Mouse (Mus musculus) liver, embryonic 11.5 days (tissue): Measurements from ENCODE around the gene Podn. TPM values are rescaled to one million over a fixed set of nuclear protein-coding genes. Genes with fewer than 3 reads are reported as not detected.
"Not testable (repeated sequence)": the region's sequence is repeated elsewhere in the genome, so short reads cannot be mapped to it uniquely, and the experiment has no call there.

Source experiments
- ATAC-seq: fragments of 200-750 bp; cut with Nextera tagmentation; replicated peaks from 2 replicates; pipeline ENCODE4 v1.8.0; 2017; ENCODE audit warnings: moderate number of reproducible peaks, mild to moderate bottlenecking, moderate TSS enrichment, moderate library complexity; ENCODE audit not compliant: low FRiP score
- DNase-seq: peaks from one replicate; pipeline ENCODE4 v3.0.0-alpha.2; 2017; ENCODE audit warnings: low spot score
- H3K27ac ChIP-seq: fragments of 300-500 bp; sonication (generic); 2 replicates; pipeline ENCODE4 v1.5.1; 2014; ENCODE audit warnings: mild to moderate bottlenecking, low read depth, low read length, control low read depth
- H3K27me3 ChIP-seq: fragments of 300-500 bp; sonication (generic); replicated peaks from 2 replicates; pipeline ENCODE4 v1.6.1; 2014; ENCODE audit warnings: low read length, mixed read lengths; ENCODE audit not compliant: control insufficient read depth, insufficient read depth
- H3K36me3 ChIP-seq: fragments of 300-500 bp; sonication (generic); 2 replicates; pipeline ENCODE4 v1.6.1; 2014; ENCODE audit warnings: mild to moderate bottlenecking, low read length, moderate library complexity, mixed read lengths; ENCODE audit not compliant: control insufficient read depth, insufficient read depth
- H3K4me1 ChIP-seq: fragments of 300-500 bp; sonication (generic); replicated peaks from 2 replicates; pipeline ENCODE4 v1.6.1; 2014; ENCODE audit warnings: low read length, mixed read lengths; ENCODE audit not compliant: control insufficient read depth, insufficient read depth
- H3K4me2 ChIP-seq: fragments of 300-500 bp; sonication (generic); 2 replicates; pipeline ENCODE4 v1.6.1; 2014; ENCODE audit warnings: mild to moderate bottlenecking, control low read depth, moderate library complexity
- H3K4me3 ChIP-seq: fragments of 300-500 bp; sonication (generic); 2 replicates; pipeline ENCODE4 v1.5.1; 2014; ENCODE audit warnings: low read depth, low read length, control low read depth
- H3K9ac ChIP-seq: fragments of 300-500 bp; sonication (generic); 2 replicates; pipeline ENCODE4 v1.6.1; 2014; ENCODE audit warnings: low read depth, low read length, control low read depth
- H3K9me3 ChIP-seq: fragments of 300-500 bp; sonication (generic); 2 replicates; pipeline ENCODE4 v1.6.1; 2016; ENCODE audit warnings: low read length, inconsistent platforms, mixed read lengths; ENCODE audit not compliant: control insufficient read depth
- WGBS: fragments of 180-500 bp; shearing (Covaris S2); extraction: QIAGEN DNeasy Blood & Tissue Kit; methylation state at CpG from one replicate; pipeline ENCODE4 v1.1.7; 2014; 5-methylcytosine and 5-hydroxymethylcytosine counted together
- polyA plus RNA-seq: library from polyadenylated mRNA; unstranded; fragments of >200 nt; fragmentation: Nextera tagmentation; extraction: Ambion mirVana; gene quantifications from 2 replicates; pipeline ENCODE4 v1.2.1, GENCODE M21; 2014

The Podn gene
- polyA plus RNA-seq = 0.40 and 0.92 TPM in 2 replicates

- 79% methylated on average over 4 of the region's 4 CpGs for WGBS
- Histone ChIP-seq H3K4me3 (no peak within 1 kb of the TSS), H3K27ac (no peak within 1 kb of the TSS), H3K4me2 (no peak within 1 kb of the TSS), H3K4me1 (no peaks in the 10 kb centered on the region), H3K36me3 (no peaks in the 10 kb centered on the region), H3K9me3 (no peaks in the 10 kb centered on the region), H3K9ac (no peak within 1 kb of the TSS), H3K27me3 (no peaks in the 10 kb centered on the region)
- ATAC-seq (no peak), DNase-seq (no peak)
Observed at GRCm38 (mm10) chr4:108096345-108096744, at the start of gene Podn. Gene Podn, minus strand, starts transcription at chr4:108096445.

GRCm38 (mm10) chr4:108145554-108145953 lies 49.3 kb upstream of the Podn start:
- not testable (repeated sequence) for H3K27me3 ChIP-seq, H3K4me1 ChIP-seq, H3K27ac ChIP-seq, H3K9me3 ChIP-seq, H3K4me3 ChIP-seq, DNase-seq, H3K9ac ChIP-seq, ATAC-seq, H3K36me3 ChIP-seq, H3K4me2 ChIP-seq
- 42% methylated on average over 3 of the region's 3 CpGs for whole genome bisulfite sequencing

GRCm38 (mm10) chr4:108144880-108145279 lies 48.6 kb upstream of the Podn start, which contains the start of gene Scp2:
Gene Scp2, minus strand, starts transcription at chr4:108144998.
- H3K4me3 ChIP-seq = no peak within 1 kb of the TSS
- DNase-seq (no peak), ATAC-seq (no peak)
- H3K4me1 ChIP-seq = no peaks in the 10 kb centered on the region
- no peaks in the 10 kb centered on the region for H3K9me3 ChIP-seq
- 90% methylated on average over 1 of the region's 1 CpGs for WGBS
- H3K36me3 ChIP-seq = no peaks in the 10 kb centered on the region
- H3K9ac ChIP-seq = no peak within 1 kb of the TSS
- no peaks in the 10 kb centered on the region for H3K27me3 ChIP-seq
- H3K4me2 ChIP-seq = no peak within 1 kb of the TSS
- H3K27ac ChIP-seq = no peak within 1 kb of the TSS

GRCm38 (mm10) chr4:108143778-108144177 lies 47.5 kb upstream of the Podn start:
- no peaks in the 10 kb centered on the region for H3K4me1 ChIP-seq
- no peaks in the 10 kb centered on the region for H3K9me3 ChIP-seq
- H3K4me3 ChIP-seq = no peak overlapping the region
- no peak overlapping the region for H3K4me2 ChIP-seq
- H3K36me3 ChIP-seq = no peaks in the 10 kb centered on the region
- no peaks in the 10 kb centered on the region for H3K27me3 ChIP-seq
- no peak for ATAC-seq
- H3K27ac ChIP-seq = no peak overlapping the region
- H3K9ac ChIP-seq = no peak overlapping the region
- no peak for DNase-seq

- 81% methylated on average over 2 of the region's 2 CpGs for WGBS
- ATAC-seq, DNase-seq: not testable (repeated sequence)
Observed at GRCm38 (mm10) chr4:108143178-108143577, 46.9 kb upstream of the Podn start.

GRCm38 (mm10) chr4:108136938-108137337 lies 40.7 kb upstream of the Podn start:
- Histone ChIP-seq H3K4me1 (no peaks in the 10 kb centered on the region), H3K4me3 (no peak overlapping the region), H3K4me2 (no peak overlapping the region), H3K9me3 (no peaks in the 10 kb centered on the region), H3K36me3 (no peaks in the 10 kb centered on the region), H3K9ac (no peak overlapping the region), H3K27me3 (no peaks in the 10 kb centered on the region), H3K27ac (no peak overlapping the region)
- ATAC-seq = no peak
- DNase-seq = no peak
- WGBS = 84% methylated on average over 5 of the region's 5 CpGs

More at GRCm38 (mm10) chr4:108143178-108143577, 46.9 kb upstream of the Podn start:
- not testable (repeated sequence) for H3K4me2 ChIP-seq, H3K9ac ChIP-seq, H3K27ac ChIP-seq, H3K27me3 ChIP-seq, H3K4me3 ChIP-seq, H3K4me1 ChIP-seq, H3K9me3 ChIP-seq, H3K36me3 ChIP-seq

- no peaks in the 10 kb centered on the region for H3K4me1 ChIP-seq
- H3K36me3 ChIP-seq = no peaks in the 10 kb centered on the region
- DNase-seq (no peak), ATAC-seq (no peak)
- no peak overlapping the region for H3K4me3 ChIP-seq
- WGBS = 79% methylated on average over 3 of the region's 3 CpGs
- H3K4me2 ChIP-seq = no peak overlapping the region
- no peaks in the 10 kb centered on the region for H3K9me3 ChIP-seq
- H3K27ac ChIP-seq = no peak overlapping the region
- no peak overlapping the region for H3K9ac ChIP-seq
- H3K27me3 ChIP-seq = no peaks in the 10 kb centered on the region
Observed at GRCm38 (mm10) chr4:108130452-108130851, 34.2 kb upstream of the Podn start.

- no peak overlapping the region for H3K9ac ChIP-seq
- H3K4me2 ChIP-seq = no peak overlapping the region
- H3K27ac ChIP-seq = no peak overlapping the region
- H3K27me3 ChIP-seq = no peaks in the 10 kb centered on the region
- H3K4me3 ChIP-seq = no peak overlapping the region
- no peak for DNase-seq
- H3K4me1 ChIP-seq = no peaks in the 10 kb centered on the region
- no peak for ATAC-seq
- H3K36me3 ChIP-seq = no peaks in the 10 kb centered on the region
- WGBS = 87% methylated on average over 2 of the region's 2 CpGs
- H3K9me3 ChIP-seq = no peaks in the 10 kb centered on the region
Observed at GRCm38 (mm10) chr4:108128339-108128738, 32.1 kb upstream of the Podn start.

GRCm38 (mm10) chr4:108127516-108127915 lies 31.3 kb upstream of the Podn start:
- WGBS = 81% methylated on average over 5 of the region's 5 CpGs
- H3K4me1 ChIP-seq = no peaks in the 10 kb centered on the region
- H3K4me3 ChIP-seq = no peak overlapping the region
- no peaks in the 10 kb centered on the region for H3K27me3 ChIP-seq
- DNase-seq = no peak
- no peak for ATAC-seq
- H3K27ac ChIP-seq = no peak overlapping the region
- no peaks in the 10 kb centered on the region for H3K36me3 ChIP-seq
- no peaks in the 10 kb centered on the region for H3K9me3 ChIP-seq
- no peak overlapping the region for H3K9ac ChIP-seq
- no peak overlapping the region for H3K4me2 ChIP-seq
